Mouse (Mus musculus) adrenal gland, adult 18-20 months (tissue): ENCODE results near the gene Atxn3. TPM values are rescaled to one million over a fixed set of nuclear protein-coding genes. Genes with fewer than 3 reads are reported as not detected.
"Not testable (repeated sequence)": the region's sequence is repeated elsewhere in the genome, so short reads cannot be mapped to it uniquely, and the experiment has no call there.

Source experiments
- DNase-seq, 2 experiments: peaks; one replicate each; pipeline ENCODE4 v3.0.0; 2021 to 2022; ENCODE audit warnings: low spot score in 2 of 2
- total RNA-seq, 2 experiments: library from RNA; stranded (reverse); gene quantifications; 1 replicate in 1 of 2; 2 replicates in 1 of 2; pipeline ENCODE4 v1.2.3; 2021

The Atxn3 gene
- total RNA-seq, 2 experiments from 2014 or later, result 15.1 to 18.4 TPM

DNA sequence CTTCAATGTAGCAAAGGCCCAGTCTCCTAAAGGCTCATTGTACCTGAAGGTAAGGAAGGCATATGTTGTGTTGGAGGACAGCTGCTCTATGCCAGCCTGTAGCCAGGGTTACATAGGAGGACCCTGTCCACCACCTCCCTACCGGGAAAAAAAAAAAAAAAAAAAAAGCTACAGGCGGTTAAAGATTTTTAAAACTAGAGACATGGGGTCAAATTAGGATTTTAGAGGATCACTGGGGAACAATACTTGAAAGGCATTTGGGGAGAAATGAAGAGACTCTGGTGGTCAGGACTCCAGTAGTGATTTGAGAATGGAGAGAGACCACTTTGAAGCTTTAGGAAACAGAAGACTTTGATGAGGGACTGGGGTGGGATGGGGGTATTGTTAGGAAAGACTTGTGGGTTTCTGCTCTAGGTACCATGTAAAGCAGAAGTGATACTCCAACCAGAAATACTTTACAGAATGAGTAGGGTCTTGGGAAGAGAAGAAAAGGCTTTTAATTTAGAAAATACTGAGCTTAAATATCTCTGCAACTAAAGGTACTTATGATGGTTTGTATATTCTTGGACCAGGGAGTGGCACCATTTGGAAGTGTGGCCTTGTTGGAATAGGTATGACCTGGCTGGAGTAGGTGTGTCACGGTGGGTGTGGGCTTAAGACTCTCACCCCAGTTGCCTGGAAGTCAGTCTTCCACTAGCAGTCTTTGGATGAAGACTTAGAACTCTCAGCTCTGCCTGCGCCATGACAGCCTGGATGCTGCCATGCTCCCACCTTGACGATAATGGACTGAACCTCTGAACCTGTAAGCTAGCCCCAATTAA, 1.1 kb upstream of the Atxn3 start:
- not testable (repeated sequence) for DNase-seq

DNA sequence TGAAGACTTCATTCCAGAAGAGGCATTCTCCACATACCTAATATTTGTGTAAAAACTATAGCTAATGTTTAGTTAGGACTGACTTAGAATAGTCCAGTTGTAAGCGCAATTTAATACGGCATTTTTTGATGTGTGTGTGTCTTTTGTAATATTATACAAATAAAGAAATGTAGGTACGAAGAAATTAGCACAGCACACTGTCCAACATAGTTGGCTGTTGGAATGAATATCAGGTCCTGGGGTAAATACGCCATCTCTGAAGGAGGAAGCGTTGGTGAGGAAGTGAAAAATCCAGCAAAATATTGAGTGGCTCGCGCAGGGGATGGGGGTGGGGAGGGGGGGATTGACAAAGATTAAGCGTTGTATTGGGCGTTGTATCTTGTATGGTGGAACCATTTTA, 510 bp upstream of the Atxn3 start:
- no peak for DNase-seq

DNA sequence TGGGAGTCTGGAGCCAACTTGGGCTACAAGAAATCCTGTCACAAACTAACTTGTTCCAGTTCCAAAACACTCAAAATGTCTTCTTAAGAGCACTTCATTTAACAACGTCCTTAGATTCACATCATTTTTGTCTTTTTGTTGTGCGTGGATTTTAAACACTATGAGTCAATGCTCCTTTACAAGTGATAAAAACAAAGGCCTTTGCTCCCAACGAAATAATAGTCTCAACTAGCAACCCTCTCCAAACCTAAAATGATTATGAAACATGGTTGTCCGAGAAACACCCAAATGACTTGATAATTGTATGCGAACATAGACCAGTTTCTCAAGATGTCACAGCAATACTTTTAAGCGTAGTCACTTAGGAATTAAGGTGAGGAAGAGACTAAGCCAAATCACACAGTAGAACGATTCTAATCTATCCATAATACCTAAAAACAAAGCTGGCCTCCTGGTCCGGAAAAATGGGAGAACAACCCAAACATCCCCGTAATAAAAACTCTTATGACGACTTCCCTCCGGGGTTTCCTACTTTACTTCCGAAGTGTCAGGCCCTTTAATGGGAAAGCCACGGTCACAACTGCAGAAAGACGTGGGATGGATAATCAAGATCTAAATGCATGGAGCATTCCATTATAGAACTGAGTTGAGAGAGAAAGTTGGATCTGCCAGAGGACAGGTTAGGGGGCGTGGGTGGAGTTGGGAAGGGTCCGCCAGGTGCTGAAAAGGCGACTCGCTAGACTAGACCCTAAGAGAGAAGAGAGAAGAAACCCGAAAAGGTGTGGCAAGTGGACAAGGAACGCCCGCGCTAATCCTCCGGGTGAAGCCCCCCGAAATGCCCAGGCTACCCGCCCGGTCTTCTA, 736 bp downstream of the Atxn3 start:
- no peak for DNase-seq

DNA sequence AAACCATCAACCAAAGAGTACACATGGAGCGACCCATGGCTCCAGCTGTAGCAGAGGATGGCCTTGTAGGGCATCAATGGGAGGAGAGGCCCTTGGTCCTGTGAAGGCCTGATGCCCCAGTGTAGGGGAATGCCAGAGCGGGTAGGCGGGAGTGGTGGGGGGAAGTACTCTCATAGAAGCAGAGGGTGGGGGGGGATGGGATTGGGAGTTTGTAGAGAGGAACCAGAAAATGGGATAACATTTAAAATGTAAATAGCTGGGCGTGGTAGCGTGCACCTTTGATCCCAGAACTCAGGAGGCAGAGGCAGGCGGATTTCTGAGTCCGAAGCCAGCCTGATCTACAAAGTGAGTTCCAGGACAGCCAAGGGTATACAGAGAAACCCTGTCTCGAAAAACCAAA, 2.2 kb downstream of the Atxn3 start:
- DNase-seq, result not testable (repeated sequence)

DNA sequence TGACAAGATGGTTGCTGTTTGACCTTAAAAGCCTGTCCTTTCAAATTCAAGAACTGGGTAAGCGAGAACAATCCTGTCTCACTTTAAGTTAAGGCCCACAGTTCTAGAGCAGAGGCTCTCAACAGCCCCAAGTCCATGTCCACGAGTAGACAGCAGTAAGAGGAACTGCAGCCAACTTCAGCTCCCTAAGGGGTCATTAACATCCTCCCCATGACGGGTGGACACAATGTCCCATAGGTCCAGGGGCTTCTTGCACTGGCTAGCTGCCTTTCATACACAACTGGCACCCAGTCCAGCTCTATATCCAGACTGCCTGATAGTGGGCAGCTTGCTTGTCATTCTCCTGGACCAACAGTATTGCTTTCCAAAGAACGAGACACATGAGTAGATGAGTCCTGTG, 9.2 kb downstream of the Atxn3 start:
- DNase-seq, result no peak

- no peak for DNase-seq
Measured at GRCm38 (mm10) chr12:101947986-101948385, 10.1 kb downstream of the Atxn3 start.

GRCm38 (mm10) chr12:101937572-101937971, 20.5 kb downstream of the Atxn3 start:
- no peak for DNase-seq

DNA sequence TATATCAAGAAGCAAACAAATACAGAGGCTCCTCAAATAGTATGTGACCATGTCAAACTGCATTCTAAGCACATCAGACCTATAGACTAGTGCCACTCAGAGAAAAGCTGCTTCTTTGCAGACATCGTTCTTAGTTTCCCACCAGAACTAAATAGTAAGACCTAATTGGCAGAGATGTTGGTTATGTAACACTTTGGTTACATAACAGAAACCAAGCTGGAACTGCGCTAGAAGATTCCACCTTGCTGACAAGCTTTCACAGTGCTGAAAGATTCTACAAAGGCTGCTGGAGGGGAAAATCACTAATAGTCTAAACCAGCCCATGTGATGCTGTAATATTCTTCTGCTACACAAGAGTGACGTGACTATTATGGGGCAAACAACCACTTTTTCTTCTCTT, 22.8 kb downstream of the Atxn3 start:
- no peak for DNase-seq

DNA sequence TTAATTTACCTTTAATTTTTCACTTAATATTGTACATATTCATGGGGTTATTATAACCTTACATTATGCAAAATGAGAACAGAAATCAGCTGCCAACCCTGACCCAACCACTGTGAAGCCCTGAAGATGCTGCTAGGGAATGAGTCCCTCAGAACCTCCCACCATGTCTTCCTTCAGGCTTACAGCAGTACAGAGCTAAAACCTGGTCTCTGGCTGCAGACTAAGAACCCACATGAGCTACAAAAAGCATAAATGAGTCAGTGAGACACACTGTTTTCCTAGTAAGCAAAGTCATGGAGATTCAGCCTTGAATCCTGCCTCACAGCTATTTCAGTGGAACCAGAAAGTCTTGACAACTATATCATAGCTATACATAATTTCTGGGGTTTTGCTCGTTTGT, 29.6 kb downstream of the Atxn3 start:
- DNase-seq, result no peak

GRCm38 (mm10) chr12:101922313-101922712, 35.7 kb downstream of the Atxn3 start:
- no peak for DNase-seq

- DNase-seq, result no peak
Measured at GRCm38 (mm10) chr12:101919847-101920246, 38.2 kb downstream of the Atxn3 start.

GRCm38 (mm10) chr12:101917165-101917564, 40.9 kb downstream of the Atxn3 start:
- no peak for DNase-seq

GRCm38 (mm10) chr12:101912626-101913490, 45.2 kb downstream of the Atxn3 start, which contains the start of gene Trip11:
Trip11 (minus strand) TSS chr12:101913267.
- DNase-seq, result peak; percentile 85 to 86

- no peak for DNase-seq
Measured at GRCm38 (mm10) chr12:101911346-101911745, 46.7 kb downstream of the Atxn3 start.

- no peak for DNase-seq
Measured at GRCm38 (mm10) chr12:101910360-101910759, 47.7 kb downstream of the Atxn3 start.

GRCm38 (mm10) chr12:101905817-101906216, 52.2 kb downstream of the Atxn3 start:
- DNase-seq, result no peak

DNA sequence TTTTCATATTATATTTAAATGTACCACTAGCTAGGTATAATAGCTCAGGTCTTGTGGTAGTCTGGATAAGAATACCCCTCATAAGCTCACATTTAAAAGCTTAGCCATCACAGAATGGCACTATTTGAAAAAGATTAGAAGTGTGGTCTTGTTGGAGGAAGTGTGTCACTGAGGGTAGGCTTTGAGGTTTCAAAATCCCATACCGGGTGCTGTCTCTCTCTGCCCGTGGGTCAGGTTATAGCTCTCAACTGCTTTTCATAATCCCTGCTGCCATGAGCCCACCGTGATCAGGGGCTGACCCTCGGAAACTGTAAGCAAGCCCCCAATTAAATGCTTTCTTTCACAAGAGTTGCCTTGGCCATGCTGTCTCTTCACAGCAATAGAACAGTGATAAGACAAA, 53.1 kb downstream of the Atxn3 start:
- no peak for DNase-seq

- DNase-seq, result no peak
Measured at GRCm38 (mm10) chr12:101904170-101904569, 53.9 kb downstream of the Atxn3 start.

DNA sequence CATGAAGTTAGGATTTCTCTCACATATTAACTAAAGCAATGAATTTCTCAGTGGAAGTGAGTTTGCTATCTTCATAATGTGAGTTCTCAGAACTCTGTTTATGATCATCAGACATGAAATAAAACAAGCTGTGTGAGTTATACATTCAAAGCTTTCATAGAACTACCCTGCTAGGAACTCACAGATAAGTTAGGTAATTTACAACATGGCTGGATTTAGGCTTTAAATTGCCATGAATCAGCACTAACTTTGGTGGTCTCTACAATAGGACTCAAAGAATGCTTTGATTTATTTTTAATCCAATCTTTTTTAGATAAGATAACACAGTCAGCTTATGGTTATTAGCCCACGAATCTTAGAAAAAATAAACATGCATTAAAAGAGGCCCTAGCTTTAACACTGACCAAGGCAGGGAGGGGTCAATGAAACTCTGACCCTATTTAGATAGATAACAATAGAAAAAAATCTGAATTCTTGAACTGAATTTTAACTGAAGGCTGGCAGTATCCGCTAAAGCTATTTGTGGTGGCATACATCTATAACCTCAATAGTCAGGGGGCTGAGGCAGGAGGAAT, 58.3 kb downstream of the Atxn3 start:
- DNase-seq, result no peak

DNA sequence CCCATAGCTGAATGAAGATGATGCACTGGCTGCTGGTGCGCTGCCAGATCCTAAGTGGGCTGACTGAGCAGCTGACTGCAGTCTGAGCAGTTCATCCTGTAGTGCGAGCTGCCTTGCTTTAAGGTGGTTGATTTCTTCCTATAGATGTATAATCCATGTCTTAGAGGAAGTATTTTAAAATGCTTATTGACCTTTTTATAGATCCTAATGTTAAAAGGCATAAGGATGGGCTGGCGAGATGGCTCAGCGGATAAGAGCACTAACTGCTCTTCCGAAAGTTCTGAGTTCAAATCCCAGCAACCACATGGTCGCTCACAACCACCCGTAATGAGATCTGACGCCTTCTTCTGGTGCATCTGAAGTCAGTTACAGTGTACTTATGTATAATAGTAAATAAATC, 59.1 kb downstream of the Atxn3 start:
- no peak for DNase-seq

DNA sequence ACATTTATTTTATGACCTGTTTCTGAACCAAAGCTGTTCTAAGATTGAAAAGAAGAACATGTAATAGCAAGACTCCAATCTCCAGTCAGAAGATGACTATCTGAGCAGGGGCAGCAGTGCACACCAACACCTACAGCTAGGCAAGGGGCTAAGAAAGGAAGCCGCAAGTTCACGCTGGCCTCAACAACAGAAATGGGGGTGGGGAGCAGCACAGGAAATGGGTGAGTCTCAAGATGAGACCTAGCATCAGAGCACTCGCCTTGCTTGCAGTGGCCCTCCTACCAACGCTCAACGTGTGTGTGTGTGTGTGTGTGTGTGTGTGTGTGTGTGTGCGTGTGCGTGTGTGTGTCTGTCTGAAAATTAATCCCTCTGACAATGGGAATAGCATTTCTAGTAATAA, 60.9 kb downstream of the Atxn3 start:
- DNase-seq, result no peak
